ENCODE assay signal across 24 mouse cellular contexts in genomic region chr7:126708175-126708952, GRCm38 (mm10). TPM values are rescaled to one million over a fixed set of nuclear protein-coding genes. Genes with fewer than 3 reads are reported as not detected.
DNase-seq lines count a peak whose midpoint lies in the region; ATAC-seq and TF ChIP-seq lines count a peak whose summit lies in the region.
"Had no signal": no experiment of that assay in that cellular context is flagged by ENCODE, and none has a peak within 500 bp of the region (broad histone marks: within the 10 kb centered on the region; RNA-seq: fewer than 3 reads in every experiment).

No protein-coding gene starts in this region.

- no peaks in the 10 kb centered on the region for H3K27me3 ChIP-seq in thymus, adult 2 months (ENCODE audit: control insufficient read depth, insufficient read depth, low read length)
- H3K27me3 ChIP-seq in small intestine, adult 2 months (ENCODE audit: control insufficient read depth, insufficient read depth, low read length), result no peaks in the 10 kb centered on the region
- H3K27me3 ChIP-seq in forebrain, embryonic 16.5 days (replicated peaks; ENCODE audit: control insufficient read depth, insufficient read depth, low read length), result no peaks in the 10 kb centered on the region
- H3K27me3 ChIP-seq: forebrain, embryonic 15.5 days had no signal

- no peak for TF ChIP-seq CTCF in thymus, adult 2 months (IDR thresholded peaks at IDR 0.05; ENCODE audit: borderline replicate concordance, control insufficient read depth, extremely low read depth, insufficient read depth, low read length, poor library complexity)
- no peak for TF ChIP-seq CTCF in bone marrow, adult 2 months (IDR thresholded peaks at IDR 0.05; ENCODE audit: control insufficient read depth, insufficient read depth, low read length)
- no peak for TF ChIP-seq CTCF in small intestine, adult 2 months (IDR thresholded peaks at IDR 0.05; ENCODE audit: extremely low read depth, insufficient read length, insufficient replicate concordance, low read depth, low read length)

- H3K36me3 ChIP-seq in thymus, adult 2 months (ENCODE audit: control insufficient read depth, insufficient read depth, low read length), result no peaks in the 10 kb centered on the region
- H3K36me3 ChIP-seq in small intestine, adult 2 months (ENCODE audit: control insufficient read depth, insufficient read depth, low read length), result no peaks in the 10 kb centered on the region
- no peaks in the 10 kb centered on the region for H3K36me3 ChIP-seq in forebrain, embryonic 16.5 days (ENCODE audit: control insufficient read depth, insufficient read depth)
- H3K36me3 ChIP-seq: embryonic facial prominence, embryonic 15.5 days; forebrain, embryonic 10.5 days; forebrain, embryonic 15.5 days; heart, embryonic 10.5 days; hindbrain, embryonic 12.5 days had no signal

- ATAC-seq in CD4-positive, CD25-positive, alpha-beta regulatory T cell, adult 4 months, result peak; percentile 13
- ATAC-seq in forebrain, embryonic 16.5 days, result no peak
- ATAC-seq: forebrain, embryonic 15.5 days; hindbrain, postnatal 0 days; intestine, embryonic 16.5 days had no signal

- 74% methylated on average over 10 of the region's 10 CpGs for WGBS in thymus, adult 2 months
- WGBS in bone marrow, adult 2 months, result 81% methylated on average over 10 of the region's 10 CpGs
- 83% methylated on average over 10 of the region's 10 CpGs for WGBS in small intestine, adult 2 months
- 87% methylated on average over 10 of the region's 10 CpGs for WGBS in forebrain, embryonic 16.5 days

- TF ChIP-seq POLR2A in thymus, adult 2 months (IDR thresholded peaks at IDR 0.05; ENCODE audit: control insufficient read depth, extremely low read depth, insufficient read depth, low read length, poor library complexity), result no peak
- no peak for TF ChIP-seq POLR2A in bone marrow, adult 2 months (IDR thresholded peaks at IDR 0.05; ENCODE audit: borderline replicate concordance, control insufficient read depth, low read depth, low read length)
- no peak for TF ChIP-seq POLR2A in small intestine, adult 2 months (IDR thresholded peaks at IDR 0.05; ENCODE audit: low read depth, low read length)

- no peak overlapping the region for H3K4me3 ChIP-seq in thymus, adult 2 months (ENCODE audit: control insufficient read depth, insufficient read depth, low read length)
- H3K4me3 ChIP-seq in bone marrow, adult 2 months (replicated peaks; ENCODE audit: control insufficient read depth, low read depth, low read length), result no peak overlapping the region
- no peak overlapping the region for H3K4me3 ChIP-seq in small intestine, adult 2 months (ENCODE audit: low read depth, low read length)
- no peak overlapping the region for H3K4me3 ChIP-seq in forebrain, embryonic 16.5 days (replicated peaks; ENCODE audit: low read length)
- H3K4me3 ChIP-seq: embryonic facial prominence, embryonic 15.5 days; erythroblast, embryonic 14.5 days; forebrain, embryonic 10.5 days; forebrain, embryonic 15.5 days; heart, embryonic 10.5 days; hindbrain, embryonic 12.5 days had no signal

- peaks cover 4% of the 10 kb centered on the region; the same call in 1 of the 2 replicates for H3K9me3 ChIP-seq in forebrain, embryonic 16.5 days (ENCODE audit: control insufficient read depth, low read length)
- H3K9me3 ChIP-seq: embryonic facial prominence, embryonic 15.5 days; forebrain, embryonic 15.5 days; hindbrain, embryonic 12.5 days had no signal

- peak overlapping the region; percentile 98 for H3K27ac ChIP-seq in thymus, adult 2 months (ENCODE audit: control insufficient read depth, insufficient read depth, low read length)
- peak overlapping the region; percentile 71 for H3K27ac ChIP-seq in bone marrow, adult 2 months (ENCODE audit: control insufficient read depth, insufficient read depth, low read depth, low read length, poor library complexity)
- peak overlapping the region; percentile 47; the same call in 1 of the 2 replicates for H3K27ac ChIP-seq in small intestine, adult 2 months (ENCODE audit: insufficient read depth, low read depth, low read length)
- H3K27ac ChIP-seq in forebrain, embryonic 16.5 days (ENCODE audit: low read length), result no peak overlapping the region
- H3K27ac ChIP-seq: embryonic facial prominence, embryonic 15.5 days; forebrain, embryonic 10.5 days; forebrain, embryonic 15.5 days; heart, embryonic 10.5 days; hindbrain, embryonic 12.5 days; hindbrain, postnatal 0 days had no signal

- H3K4me2 ChIP-seq in forebrain, embryonic 16.5 days (ENCODE audit: low read length), result no peak overlapping the region
- H3K4me2 ChIP-seq: embryonic facial prominence, embryonic 15.5 days; forebrain, embryonic 15.5 days; hindbrain, embryonic 12.5 days had no signal

- no peak for DNase-seq in thymus, adult 2 months
- DNase-seq in thymus, postnatal 4 days, result no peak
- DNase-seq in kidney, postnatal 4 days, result no peak
- DNase-seq: adrenal gland, adult 8-10 months; adrenal gland, postnatal 36 days; cerebellum, adult 11 months; cerebellum, adult 8-10 months; cerebellum, postnatal 14 days; embryo, embryonic 11 days; gastrocnemius, postnatal 14 days; heart, postnatal 10 days; heart, postnatal 4 days had no signal

- peaks cover 51% of the 10 kb centered on the region for H3K4me1 ChIP-seq in thymus, adult 2 months (replicated peaks; ENCODE audit: control insufficient read depth, insufficient read depth, low read length)
- H3K4me1 ChIP-seq in bone marrow, adult 2 months (ENCODE audit: control insufficient read depth, insufficient read depth, low read length), result peaks cover 6% of the 10 kb centered on the region; the same call in 1 of the 2 replicates
- peaks cover 2% of the 10 kb centered on the region; the same call in 1 of the 2 replicates for H3K4me1 ChIP-seq in small intestine, adult 2 months (ENCODE audit: control insufficient read depth, insufficient read depth, insufficient read length, low read length)
- peaks cover 6% of the 10 kb centered on the region for H3K4me1 ChIP-seq in forebrain, embryonic 16.5 days (replicated peaks; ENCODE audit: control insufficient read depth, insufficient read depth, low read length)

- H3K9ac ChIP-seq in forebrain, embryonic 16.5 days (replicated peaks; ENCODE audit: low read depth, low read length), result no peak overlapping the region
- H3K9ac ChIP-seq: embryonic facial prominence, embryonic 15.5 days; forebrain, embryonic 15.5 days; hindbrain, embryonic 12.5 days had no signal

RNA-seq across cellular contexts. Expression of gene Coro1a, which starts 0.8 kb away (rescaled TPM):
- polyA plus RNA-seq in thymus, adult 2 months (2012; rRNA removed), result 2,939 and 3,162 TPM in 2 replicates
- 1,000 to 10,000 TPM; 2,251 to 2,782 TPM for polyA plus RNA-seq in CD4-positive, CD25-positive, alpha-beta regulatory T cell, adult 4 months (2017; shearing (Covaris generic))
- polyA plus RNA-seq in bone marrow, adult 2 months (2011; ENCODE audit: insufficient read depth, insufficient read length, low replicate concordance, missing spikeins), result 370 and 776 TPM in 2 replicates
- 114 and 157 TPM in 2 replicates for polyA plus RNA-seq in small intestine, adult 2 months (2012; rRNA removed)
- 109 and 119 TPM in 2 replicates for polyA plus RNA-seq in forebrain, embryonic 16.5 days (2015; fragmentation: Nextera tagmentation; extraction: Ambion mirVana)

RNA-seq across cellular contexts. Expression of gene Slx1b, which starts 12.8 kb away (rescaled TPM):
- polyA plus RNA-seq in thymus, adult 2 months (2012; rRNA removed), result 34.6 and 36.7 TPM in 2 replicates
- 10 to 100 TPM; 10.6 to 21.4 TPM for polyA plus RNA-seq in CD4-positive, CD25-positive, alpha-beta regulatory T cell, adult 4 months (2017; shearing (Covaris generic))
- 5.0 and 11.1 TPM in 2 replicates for polyA plus RNA-seq in bone marrow, adult 2 months (2011; ENCODE audit: insufficient read depth, insufficient read length, low replicate concordance, missing spikeins)
- 7.9 and 16.0 TPM in 2 replicates for polyA plus RNA-seq in small intestine, adult 2 months (2012; rRNA removed)
- polyA plus RNA-seq in forebrain, embryonic 16.5 days (2015; fragmentation: Nextera tagmentation; extraction: Ambion mirVana), result 14.4 and 20.3 TPM in 2 replicates

RNA-seq across cellular contexts. Expression of gene Bola2, which starts 13.2 kb away (rescaled TPM):
- 45.6 and 51.3 TPM in 2 replicates for polyA plus RNA-seq in thymus, adult 2 months (2012; rRNA removed)
- 100 to 1,000 TPM in 1 of 2 experiments, 10 to 100 TPM in 1; 82.6 to 175 TPM for polyA plus RNA-seq in CD4-positive, CD25-positive, alpha-beta regulatory T cell, adult 4 months (2017; shearing (Covaris generic))
- polyA plus RNA-seq in bone marrow, adult 2 months (2011; ENCODE audit: insufficient read depth, insufficient read length, low replicate concordance, missing spikeins), result 77.8 and 182 TPM in 2 replicates
- 35.8 and 40.6 TPM in 2 replicates for polyA plus RNA-seq in small intestine, adult 2 months (2012; rRNA removed)
- 124 and 132 TPM in 2 replicates for polyA plus RNA-seq in forebrain, embryonic 16.5 days (2015; fragmentation: Nextera tagmentation; extraction: Ambion mirVana)

RNA-seq across cellular contexts. Expression of gene Sult1a1, which starts 32.1 kb away (rescaled TPM):
- polyA plus RNA-seq in thymus, adult 2 months (2012; rRNA removed), result 8.6 and 14.8 TPM in 2 replicates
- 1 to 10 TPM in 1 of 2 experiments, under 1 TPM in 1; 0.82 to 1.3 TPM for polyA plus RNA-seq in CD4-positive, CD25-positive, alpha-beta regulatory T cell, adult 4 months (2017; shearing (Covaris generic))
- polyA plus RNA-seq in bone marrow, adult 2 months (2011; ENCODE audit: insufficient read depth, insufficient read length, low replicate concordance, missing spikeins), result 14.2 and 34.1 TPM in 2 replicates
- polyA plus RNA-seq in small intestine, adult 2 months (2012; rRNA removed), result 5.0 and 7.4 TPM in 2 replicates
- polyA plus RNA-seq in forebrain, embryonic 16.5 days (2015; fragmentation: Nextera tagmentation; extraction: Ambion mirVana), result 4.3 and 5.9 TPM in 2 replicates
- polyA plus RNA-seq: erythroblast, embryonic 14.5 days had no signal

RNA-seq across cellular contexts. Expression of gene Mapk3, which starts 51.0 kb away (rescaled TPM):
- polyA plus RNA-seq in thymus, adult 2 months (2012; rRNA removed), result 130 and 131 TPM in 2 replicates
- 10 to 100 TPM; 16.9 to 17.8 TPM for polyA plus RNA-seq in CD4-positive, CD25-positive, alpha-beta regulatory T cell, adult 4 months (2017; shearing (Covaris generic))
- 78.4 and 117 TPM in 2 replicates for polyA plus RNA-seq in bone marrow, adult 2 months (2011; ENCODE audit: insufficient read depth, insufficient read length, low replicate concordance, missing spikeins)
- polyA plus RNA-seq in small intestine, adult 2 months (2012; rRNA removed), result 208 and 472 TPM in 2 replicates
- 98.2 and 100.0 TPM in 2 replicates for polyA plus RNA-seq in forebrain, embryonic 16.5 days (2015; fragmentation: Nextera tagmentation; extraction: Ambion mirVana)
